Comparison of ENCODE assay signal across 7 mouse cellular contexts in the genomic region with DNA sequence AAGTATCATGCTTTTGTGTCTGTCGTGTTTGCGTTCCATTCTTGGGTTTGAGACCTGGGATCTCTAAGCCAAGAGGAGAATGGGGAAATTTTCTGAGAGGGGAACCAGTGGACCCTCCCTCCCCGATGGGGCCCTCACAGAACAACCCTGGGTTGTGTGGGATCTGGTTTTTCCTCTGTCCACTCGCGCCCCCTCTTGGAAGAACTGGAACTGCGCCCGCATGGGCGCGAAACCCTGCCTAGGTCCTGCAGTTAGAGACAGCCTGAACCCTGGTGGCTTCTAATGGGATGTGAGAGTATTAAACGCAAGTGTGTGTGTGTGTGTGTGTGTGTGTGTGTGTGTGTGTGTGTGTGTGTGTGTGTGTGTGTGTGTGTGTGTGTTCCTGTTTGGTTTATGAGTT. TPM values are rescaled to one million over a fixed set of nuclear protein-coding genes. Genes with fewer than 3 reads are reported as not detected.
DNase-seq lines count a peak whose midpoint lies in the region; ATAC-seq lines count a peak whose summit lies in the region.

No protein-coding gene starts in this region.

- WGBS in heart, embryonic 11.5 days (ENCODE audit: insufficient replicate concordance): 25% methylated on average over 10 of the region's 10 CpGs

- H3K27ac ChIP-seq in heart, embryonic 11.5 days (ENCODE audit: low read depth, low read length): peak overlapping the region; percentile 79

- H3K9me3 ChIP-seq in heart, embryonic 11.5 days (replicated peaks; ENCODE audit: control insufficient read depth, low read length): no peaks in the 10 kb centered on the region

- no peak overlapping the region; the same call in 1 of the 2 replicates for H3K9ac ChIP-seq in heart, embryonic 11.5 days (ENCODE audit: low read depth, low read length)

- no peak overlapping the region for H3K4me3 ChIP-seq in heart, embryonic 11.5 days (ENCODE audit: low read depth, low read length)

- peak; percentile 27 for ATAC-seq in common myeloid progenitor, adult 5-6 weeks (replicated peaks; ENCODE audit: low read depth, poor library complexity, severe bottlenecking)
- ATAC-seq in heart, embryonic 11.5 days (replicated peaks; ENCODE audit: insufficient number of reproducible peaks, low FRiP score, low TSS enrichment): no peak

- H3K36me3 ChIP-seq in heart, embryonic 11.5 days (ENCODE audit: control insufficient read depth, insufficient read depth, low read length): no peaks in the 10 kb centered on the region
- no peaks in the 10 kb centered on the region for H3K36me3 ChIP-seq in splenic B cell, adult 2 months (ENCODE audit: control insufficient read depth, insufficient read depth, low read length, poor library complexity, severe bottlenecking)

- peak overlapping the region; percentile 52; the same call in 1 of the 2 replicates for H3K4me2 ChIP-seq in heart, embryonic 11.5 days

- H3K4me1 ChIP-seq in heart, embryonic 11.5 days (ENCODE audit: control insufficient read depth, insufficient read depth, low read length): peaks cover 29% of the 10 kb centered on the region

- no peaks in the 10 kb centered on the region for H3K27me3 ChIP-seq in heart, embryonic 11.5 days (ENCODE audit: control insufficient read depth, insufficient read depth, low read length)
- H3K27me3 ChIP-seq in splenic B cell, adult 2 months (ENCODE audit: control insufficient read depth, insufficient read depth, low read length, poor library complexity, severe bottlenecking): peaks cover 2% of the 10 kb centered on the region; the same call in 1 of the 2 replicates

- peak; percentile 64 for DNase-seq in urinary bladder, postnatal 10 days (ENCODE audit: low spot score)
- no peak for DNase-seq in urinary bladder, adult 2 months (ENCODE audit: low spot score)
- peak; percentile 87 for DNase-seq in kidney, adult 9 months
- DNase-seq in lung, postnatal 10 days: peak; percentile 93
- DNase-seq in splenic B cell, adult 2 months (ENCODE audit: low read depth, low spot score): peak; percentile 43

RNA-seq across cellular contexts. Expression of a gene that starts 6.4 kb away (rescaled TPM):
- polyA plus RNA-seq in urinary bladder, adult 2 months (2012; rRNA removed): 416 and 633 TPM in 2 replicates
- total RNA-seq in common myeloid progenitor, adult 5-6 weeks (2017): 2.8 and 5.8 TPM in 2 replicates
- 95.3 and 98.1 TPM in 2 replicates for polyA plus RNA-seq in heart, embryonic 11.5 days (2014; fragmentation: Nextera tagmentation; extraction: Ambion mirVana)

RNA-seq across cellular contexts. Expression of a gene that starts 11.5 kb away (rescaled TPM):
- 9.6 and 10.0 TPM in 2 replicates for polyA plus RNA-seq in urinary bladder, adult 2 months (2012; rRNA removed)
- total RNA-seq in common myeloid progenitor, adult 5-6 weeks (2017): 2.7 and 3.7 TPM in 2 replicates
- 22.4 and 22.5 TPM in 2 replicates for polyA plus RNA-seq in heart, embryonic 11.5 days (2014; fragmentation: Nextera tagmentation; extraction: Ambion mirVana)

RNA-seq across cellular contexts. Expression of a gene that starts 55.6 kb away (rescaled TPM):
- 17.1 and 17.8 TPM in 2 replicates for polyA plus RNA-seq in urinary bladder, adult 2 months (2012; rRNA removed)
- total RNA-seq in common myeloid progenitor, adult 5-6 weeks (2017): 3.8 and 10.0 TPM in 2 replicates
- polyA plus RNA-seq in heart, embryonic 11.5 days (2014; fragmentation: Nextera tagmentation; extraction: Ambion mirVana): 22.2 and 29.2 TPM in 2 replicates
